Mouse (Mus musculus): Measurements from ENCODE around the gene H1foo. TPM values are rescaled to one million over a fixed set of nuclear protein-coding genes. Genes with fewer than 3 reads are reported as not detected.

H1foo gene
- polyA plus RNA-seq, 1 experiment from 2014 or later = not detected

- H3K27me3 ChIP-seq = peaks cover 4% of the 10 kb centered on the region; the same call in 1 of the 2 replicates
- 62% methylated on average over 9 of the region's 9 CpGs for WGBS
- H3K4me3 ChIP-seq (replicated peaks) = no peak overlapping the region
- H3K9me3 ChIP-seq (replicated peaks) = no peaks in the 10 kb centered on the region
- H3K4me2 ChIP-seq (replicated peaks) = no peak overlapping the region
- H3K4me1 ChIP-seq = peaks cover 82% of the 10 kb centered on the region
- H3K9ac ChIP-seq = no peak overlapping the region
- no peaks in the 10 kb centered on the region for H3K36me3 ChIP-seq
- ATAC-seq (ENCODE audit: insufficient number of reproducible peaks, low FRiP score, low TSS enrichment, low read depth) = no peak
- 0 out of 2 replicates have a peak overlapping the region, but pooled peaks have one; percentile 8 for H3K27ac ChIP-seq (replicated peaks)
Observed at GRCm38 (mm10) chr6:115987096-115987747, 42.5 kb downstream of the H1foo start.

DNA sequence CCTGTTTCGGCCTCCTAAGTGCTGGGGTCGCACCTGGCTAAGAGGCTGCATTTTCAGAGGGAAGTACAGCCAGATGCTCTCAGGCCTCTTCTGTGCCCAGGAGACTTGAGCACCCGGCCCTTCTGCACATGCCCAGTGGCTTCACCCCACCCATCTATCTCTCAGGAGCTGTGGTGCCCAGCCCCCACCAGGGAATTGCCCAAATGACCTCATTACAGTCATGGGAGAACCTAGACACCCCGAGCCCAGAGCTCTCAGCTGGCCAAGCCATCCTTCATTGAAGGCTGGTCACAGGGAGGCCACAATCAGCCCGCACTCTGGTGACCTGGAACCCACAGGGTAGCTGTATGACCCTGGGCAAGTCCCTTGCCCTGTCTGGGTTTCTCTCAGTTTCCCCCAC is 44.3 kb downstream of the H1foo start:
- H3K27me3 ChIP-seq = peaks cover 17% of the 10 kb centered on the region
- no peak overlapping the region for H3K9ac ChIP-seq

DNA sequence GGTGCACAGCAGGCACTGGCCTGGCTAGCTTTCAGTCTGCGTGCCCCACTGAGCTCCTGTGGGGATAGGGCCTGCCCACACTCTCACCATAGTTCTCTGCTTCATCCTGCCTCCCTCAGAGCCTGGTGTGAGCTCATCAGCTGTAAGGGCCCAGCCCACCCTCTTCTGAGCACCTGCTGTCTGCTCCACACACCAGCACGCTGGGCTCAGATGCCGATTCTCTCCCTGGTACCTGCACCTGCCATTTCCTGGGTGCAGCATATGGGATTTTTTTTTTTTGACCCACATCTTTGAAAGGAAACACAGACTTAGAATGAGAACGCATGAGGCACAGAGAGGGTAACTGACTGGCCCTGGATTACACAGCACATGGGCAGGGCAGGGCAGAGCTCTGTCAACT is 44.9 kb downstream of the H1foo start:
- Histone ChIP-seq H3K4me3 (replicated peaks) (0 out of 2 replicates have a peak overlapping the region, but pooled peaks have one; percentile 65), H3K27ac (replicated peaks) (no peak overlapping the region), H3K27me3 (peaks cover 17% of the 10 kb centered on the region), H3K9me3 (replicated peaks) (no peaks in the 10 kb centered on the region), H3K4me2 (replicated peaks) (0 out of 2 replicates have a peak overlapping the region, but pooled peaks have one; percentile 12), H3K36me3 (no peaks in the 10 kb centered on the region), H3K9ac (no peak overlapping the region), H3K4me1 (peaks cover 88% of the 10 kb centered on the region)
- ATAC-seq (ENCODE audit: insufficient number of reproducible peaks, low FRiP score, low TSS enrichment, low read depth) = no peak
- 67% methylated on average over 4 of the region's 4 CpGs for WGBS

More for the DNA sequence above, 44.3 kb downstream of the H1foo start:
- peaks cover 88% of the 10 kb centered on the region for H3K4me1 ChIP-seq
- no peak overlapping the region for H3K4me3 ChIP-seq (replicated peaks)
- WGBS = 76% methylated on average over 5 of the region's 5 CpGs
- H3K4me2 ChIP-seq (replicated peaks) = 0 out of 2 replicates have a peak overlapping the region, but pooled peaks have one; percentile 12
- no peak for ATAC-seq (ENCODE audit: insufficient number of reproducible peaks, low FRiP score, low TSS enrichment, low read depth)
- no peaks in the 10 kb centered on the region for H3K9me3 ChIP-seq (replicated peaks)
- no peaks in the 10 kb centered on the region for H3K36me3 ChIP-seq
- H3K27ac ChIP-seq (replicated peaks) = no peak overlapping the region

DNA sequence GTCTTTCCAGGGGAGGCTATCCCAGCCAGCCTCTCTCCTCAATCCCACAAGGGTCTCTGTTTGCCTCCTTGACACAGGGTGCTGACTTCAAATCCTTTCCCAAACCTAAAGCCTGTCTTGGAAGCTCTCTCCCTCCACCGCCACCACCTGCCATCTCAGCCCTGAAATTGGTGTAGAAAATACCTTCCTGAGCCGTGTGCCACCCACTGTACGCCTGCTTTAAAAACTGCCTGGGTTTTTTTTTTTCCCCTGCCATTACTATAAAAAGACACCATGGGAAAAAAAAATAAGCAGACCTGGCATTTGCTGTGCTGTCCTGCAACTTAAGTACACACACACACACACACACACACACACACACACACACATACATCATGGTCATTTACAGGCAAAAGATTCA is 45.3 kb downstream of the H1foo start:
- Histone ChIP-seq H3K36me3 (no peaks in the 10 kb centered on the region), H3K4me2 (replicated peaks) (0 out of 2 replicates have a peak overlapping the region, but pooled peaks have one; percentile 12), H3K9ac (no peak overlapping the region), H3K4me1 (peaks cover 83% of the 10 kb centered on the region), H3K9me3 (replicated peaks) (no peaks in the 10 kb centered on the region), H3K27ac (replicated peaks) (no peak overlapping the region), H3K27me3 (peaks cover 17% of the 10 kb centered on the region), H3K4me3 (replicated peaks) (peak overlapping the region; percentile 65; the same call in 1 of the 2 replicates)
- whole genome bisulfite sequencing = 63% methylated on average over 3 of the region's 3 CpGs
- no peak for ATAC-seq (ENCODE audit: insufficient number of reproducible peaks, low FRiP score, low TSS enrichment, low read depth)

- H3K9ac ChIP-seq = no peak overlapping the region
- H3K27ac ChIP-seq (replicated peaks) = no peak overlapping the region
- 74% methylated on average over 9 of the region's 9 CpGs for WGBS
- peaks cover 79% of the 10 kb centered on the region for H3K4me1 ChIP-seq
- ATAC-seq (ENCODE audit: insufficient number of reproducible peaks, low FRiP score, low TSS enrichment, low read depth) = no peak
- peaks cover 17% of the 10 kb centered on the region for H3K27me3 ChIP-seq
- peak overlapping the region; percentile 92 for H3K4me2 ChIP-seq (replicated peaks)
- H3K4me3 ChIP-seq (replicated peaks) = peak overlapping the region; percentile 65
- H3K36me3 ChIP-seq = no peaks in the 10 kb centered on the region
- H3K9me3 ChIP-seq (replicated peaks) = no peaks in the 10 kb centered on the region
Observed at GRCm38 (mm10) chr6:115990479-115990878, 45.7 kb downstream of the H1foo start.

GRCm38 (mm10) chr6:115991108-115991880 is 46.6 kb downstream of the H1foo start:
- H3K27me3 ChIP-seq = peaks cover 17% of the 10 kb centered on the region
- peak overlapping the region; percentile 39 for H3K27ac ChIP-seq (replicated peaks)
- peak overlapping the region; percentile 19; the same call in 1 of the 2 replicates for H3K9ac ChIP-seq
- peak overlapping the region; percentile 92 for H3K4me2 ChIP-seq (replicated peaks)
- H3K4me1 ChIP-seq = peaks cover 79% of the 10 kb centered on the region
- no peaks in the 10 kb centered on the region for H3K36me3 ChIP-seq
- WGBS = 28% methylated on average over 13 of the region's 13 CpGs
- no peak for ATAC-seq (ENCODE audit: insufficient number of reproducible peaks, low FRiP score, low TSS enrichment, low read depth)
- H3K9me3 ChIP-seq (replicated peaks) = no peaks in the 10 kb centered on the region
- peak overlapping the region; percentile 65 for H3K4me3 ChIP-seq (replicated peaks)

- no peak for ATAC-seq (ENCODE audit: insufficient number of reproducible peaks, low FRiP score, low TSS enrichment, low read depth)
- Histone ChIP-seq H3K9ac (peak overlapping the region; percentile 19; the same call in 1 of the 2 replicates), H3K36me3 (no peaks in the 10 kb centered on the region), H3K27me3 (peaks cover 17% of the 10 kb centered on the region), H3K4me3 (replicated peaks) (peak overlapping the region; percentile 65), H3K4me2 (replicated peaks) (peak overlapping the region; percentile 92), H3K9me3 (replicated peaks) (no peaks in the 10 kb centered on the region), H3K27ac (replicated peaks) (peak overlapping the region; percentile 39), H3K4me1 (peaks cover 79% of the 10 kb centered on the region)
- WGBS = 40% methylated on average over 10 of the region's 10 CpGs
Observed at GRCm38 (mm10) chr6:115991881-115992620, 47.3 kb downstream of the H1foo start.

DNA sequence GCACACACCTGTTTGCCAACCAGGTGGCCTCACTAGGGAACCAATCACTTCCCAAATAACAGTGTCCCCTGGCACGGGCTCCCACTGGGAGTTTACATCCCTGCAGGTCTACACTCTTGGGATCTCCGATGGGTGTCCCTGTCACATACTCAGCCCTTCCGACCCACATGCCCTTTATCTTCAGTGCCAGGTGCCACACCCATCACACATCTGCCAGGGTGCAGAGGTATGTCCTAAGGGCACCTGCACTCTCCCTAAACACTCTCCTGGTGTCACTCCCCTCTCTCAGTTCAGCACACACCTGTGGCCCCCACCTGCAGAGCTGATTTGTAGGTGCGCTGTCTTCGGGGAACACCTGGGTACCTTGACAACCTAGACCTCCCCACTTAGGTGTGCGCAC is 48.2 kb downstream of the H1foo start:
- Histone ChIP-seq H3K9ac (peak overlapping the region; percentile 57), H3K9me3 (replicated peaks) (no peaks in the 10 kb centered on the region), H3K36me3 (no peaks in the 10 kb centered on the region), H3K4me1 (peaks cover 79% of the 10 kb centered on the region), H3K4me2 (replicated peaks) (peak overlapping the region; percentile 92), H3K4me3 (replicated peaks) (peak overlapping the region; percentile 65), H3K27me3 (peaks cover 17% of the 10 kb centered on the region), H3K27ac (replicated peaks) (no peak overlapping the region; the same call in 1 of the 2 replicates)
- ATAC-seq (ENCODE audit: insufficient number of reproducible peaks, low FRiP score, low TSS enrichment, low read depth) = peak; percentile 3; the same call in 1 of the 2 replicates
- 46% methylated on average over 6 of the region's 6 CpGs for WGBS

- Histone ChIP-seq H3K9ac (peak overlapping the region; percentile 57), H3K4me1 (peaks cover 84% of the 10 kb centered on the region), H3K27me3 (peaks cover 17% of the 10 kb centered on the region), H3K27ac (replicated peaks) (peak overlapping the region; percentile 75), H3K4me2 (replicated peaks) (peak overlapping the region; percentile 92), H3K36me3 (no peaks in the 10 kb centered on the region), H3K9me3 (replicated peaks) (no peaks in the 10 kb centered on the region), H3K4me3 (replicated peaks) (peak overlapping the region; percentile 65)
- ATAC-seq (ENCODE audit: insufficient number of reproducible peaks, low FRiP score, low TSS enrichment, low read depth) = no peak
- 1% methylated on average over 86 of the region's 86 CpGs for WGBS
Observed at GRCm38 (mm10) chr6:115993463-115994145, 48.9 kb downstream of the H1foo start.

GRCm38 (mm10) chr6:115994146-115994876 is 49.6 kb downstream of the H1foo start:
- peaks cover 84% of the 10 kb centered on the region for H3K4me1 ChIP-seq
- peak overlapping the region; percentile 57 for H3K9ac ChIP-seq
- H3K4me2 ChIP-seq (replicated peaks) = peak overlapping the region; percentile 92
- no peaks in the 10 kb centered on the region for H3K36me3 ChIP-seq
- peak; percentile 40 for ATAC-seq (ENCODE audit: insufficient number of reproducible peaks, low FRiP score, low TSS enrichment, low read depth)
- peak overlapping the region; percentile 65 for H3K4me3 ChIP-seq (replicated peaks)
- H3K27me3 ChIP-seq = peaks cover 17% of the 10 kb centered on the region
- peak overlapping the region; percentile 75 for H3K27ac ChIP-seq (replicated peaks)
- H3K9me3 ChIP-seq (replicated peaks) = no peaks in the 10 kb centered on the region
- under 1% methylated on average over 86 of the region's 93 CpGs for WGBS
